Mouse (Mus musculus): ENCODE results near the gene Naif1. TPM values are rescaled to one million over a fixed set of nuclear protein-coding genes. Genes with fewer than 3 reads are reported as not detected.
"Not testable (repeated sequence)": the region's sequence is repeated elsewhere in the genome, so short reads cannot be mapped to it uniquely, and the experiment has no call there.

Gene Naif1
- total RNA-seq, 2 experiments from 2014 or later = 1.8 to 1.9 TPM

DNA sequence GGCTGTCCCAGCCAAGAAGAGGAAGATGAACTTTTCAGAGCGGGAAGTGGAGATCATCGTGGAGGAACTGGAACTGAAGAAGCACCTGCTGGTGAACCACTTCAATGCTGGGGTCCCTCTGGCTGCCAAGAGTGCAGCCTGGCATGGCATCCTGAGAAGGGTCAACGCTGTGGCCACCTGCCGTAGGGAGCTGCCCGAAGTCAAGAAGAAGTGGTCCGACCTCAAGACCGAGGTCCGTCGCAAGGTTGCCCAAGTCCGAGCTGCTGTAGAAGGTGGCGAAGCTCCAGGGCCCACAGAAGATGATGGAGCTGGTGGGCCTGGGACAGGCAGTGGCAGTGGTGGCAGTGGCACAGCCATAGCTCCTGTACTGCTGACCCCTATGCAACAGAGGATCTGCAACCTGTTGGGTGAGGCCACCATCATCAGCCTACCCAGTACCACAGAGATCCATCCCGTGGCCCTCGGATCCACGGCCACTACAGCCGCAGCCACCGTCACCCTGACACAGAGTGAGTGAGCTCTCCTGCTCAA lies 2.2 kb downstream of the Naif1 start:
- intact Hi-C loops (cut with DNase I) = loop anchor here (5.0 kb wide), 1 partner anchor 35 kb away; no protein-coding TSS in a partner anchor
- DNase-seq = no peak

- intact Hi-C loops (cut with DNase I) = loop anchor here (5.0 kb wide), 1 partner anchor 34 kb away; no protein-coding TSS in a partner anchor
- no peak for DNase-seq
These were observed 3.5 kb downstream of the Naif1 start for GRCm38 (mm10) chr2:32453641-32454303.

GRCm38 (mm10) chr2:32454633-32455032 lies 4.4 kb downstream of the Naif1 start:
- no peak for DNase-seq
- intact Hi-C loops (cut with DNase I) = loop anchor here (5.0 kb wide), 1 partner anchor 33 kb away; no protein-coding TSS in a partner anchor

DNA sequence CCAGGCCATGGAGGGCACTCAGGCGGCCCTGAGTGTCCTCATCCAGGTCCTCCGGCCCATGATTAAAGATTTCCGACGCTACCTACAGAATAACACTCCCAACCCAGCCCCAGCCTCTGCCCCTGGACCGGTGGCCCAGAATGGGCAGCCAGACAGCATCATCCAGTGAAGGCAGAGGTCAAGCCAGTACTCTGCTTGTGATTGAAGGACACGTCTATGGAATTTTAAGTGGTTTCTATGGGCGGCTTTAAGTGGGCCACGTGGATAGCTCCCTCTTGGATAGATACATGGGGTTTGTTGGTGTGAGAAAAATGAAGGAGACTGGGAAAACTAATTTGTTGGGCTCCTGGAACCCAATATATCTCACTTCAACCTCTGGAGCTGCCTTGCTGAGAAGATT lies 4.8 kb downstream of the Naif1 start:
- intact Hi-C loops (cut with DNase I) = no loop called here
- DNase-seq = no peak

DNA sequence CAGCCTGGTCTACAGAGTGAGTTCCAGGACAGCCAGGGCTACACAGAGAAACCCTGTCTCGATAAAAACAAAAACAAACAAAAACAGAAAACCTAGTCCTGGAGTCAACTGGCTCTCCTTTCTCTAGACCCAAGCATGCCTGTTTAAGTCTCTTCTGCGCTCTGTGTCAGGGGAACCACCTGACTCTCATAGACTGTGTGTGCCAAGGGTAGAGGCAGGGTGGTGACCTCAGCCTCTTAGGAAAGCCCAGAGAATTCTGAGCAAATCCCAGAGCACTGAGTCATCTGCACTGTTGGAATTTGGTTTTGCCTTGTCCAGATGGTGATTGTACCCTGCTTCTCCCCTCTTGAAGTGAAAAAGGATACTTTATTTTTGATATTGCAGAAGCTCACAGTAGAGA lies 8.0 kb downstream of the Naif1 start:
- intact Hi-C loops (cut with DNase I) = no loop called here

DNA sequence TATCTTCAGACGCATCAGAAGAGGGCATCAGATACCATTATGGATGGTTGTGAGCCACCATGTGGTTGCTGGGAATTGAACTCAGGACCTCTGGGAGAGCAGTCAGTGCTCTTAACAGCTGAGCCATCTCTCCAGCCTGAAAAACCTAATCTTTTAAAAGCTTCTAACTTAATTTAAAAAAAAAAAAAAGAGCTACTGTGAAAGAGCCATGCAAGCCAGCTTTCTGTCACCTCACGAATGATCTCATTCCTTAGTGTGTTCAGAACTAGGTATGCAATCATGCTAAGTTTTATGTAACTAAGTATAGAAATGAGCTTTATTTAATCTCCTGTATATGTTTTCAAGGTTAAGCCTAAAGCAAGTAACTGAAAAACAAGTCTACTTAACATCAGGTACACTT lies 9.4 kb downstream of the Naif1 start:
- no peak for DNase-seq
- intact Hi-C loops (cut with DNase I) = no loop called here

More for the DNA sequence above, 8.0 kb downstream of the Naif1 start:
- peak in 1 of 2 experiments; percentile 35 for DNase-seq

- intact Hi-C loops (cut with DNase I) = no loop called here
These were observed 13.5 kb downstream of the Naif1 start for GRCm38 (mm10) chr2:32463773-32464172.

GRCm38 (mm10) chr2:32464212-32464891 lies 14.1 kb downstream of the Naif1 start:
- intact Hi-C loops (cut with DNase I) = no loop called here
- DNase-seq = no peak

More at GRCm38 (mm10) chr2:32463773-32464172, 13.5 kb downstream of the Naif1 start:
- no peak for DNase-seq

GRCm38 (mm10) chr2:32471001-32471680 lies 20.9 kb downstream of the Naif1 start:
- DNase-seq = no peak
- intact Hi-C loops (cut with DNase I) = loop anchor here (2.0 kb wide), 1 partner anchor 14 kb away; no protein-coding TSS in a partner anchor

DNA sequence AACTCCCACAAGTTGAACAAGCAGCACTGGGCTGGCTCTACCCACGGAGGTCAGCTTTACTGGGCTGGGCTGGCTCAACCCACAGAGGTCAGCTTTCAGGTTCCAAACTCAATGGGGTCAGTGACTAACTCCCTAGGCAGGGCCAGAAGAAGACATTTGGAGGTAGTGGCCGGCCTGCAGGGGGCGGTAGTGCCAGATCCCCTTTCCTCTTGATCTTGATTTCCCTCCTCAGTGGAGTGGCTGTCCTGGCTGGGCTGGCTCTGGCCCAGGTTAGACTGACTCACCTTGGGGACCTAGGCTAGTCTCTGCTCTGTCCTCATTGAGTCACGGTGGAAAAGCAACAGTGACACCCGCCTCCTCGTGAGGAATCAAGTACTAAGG lies 21.4 kb downstream of the Naif1 start:
- DNase-seq = no peak
- intact Hi-C loops (cut with DNase I) = loop anchor here (2.0 kb wide), 1 partner anchor 15 kb away; no protein-coding TSS in a partner anchor

DNA sequence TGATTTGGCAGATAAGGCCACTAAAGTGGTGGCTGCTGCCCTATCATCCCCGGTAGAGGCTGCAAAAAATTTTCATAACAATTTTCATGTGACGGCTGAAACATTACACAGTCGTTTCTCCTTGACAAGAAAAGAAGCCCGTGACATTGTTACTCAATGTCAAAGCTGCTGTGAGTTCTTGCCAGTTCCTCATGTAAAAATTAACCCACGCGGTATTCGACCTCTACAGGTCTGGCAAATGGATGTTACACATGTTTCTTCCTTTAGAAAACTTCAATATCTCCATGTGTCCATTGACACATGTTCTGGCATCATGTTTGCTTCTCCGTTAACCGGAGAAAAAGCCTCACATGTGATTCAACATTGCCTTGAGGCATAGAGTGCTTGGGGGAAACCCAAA lies 25.1 kb downstream of the Naif1 start:
- DNase-seq; intact Hi-C loops (cut with DNase I): not testable (repeated sequence)

GRCm38 (mm10) chr2:32482351-32482750 lies 32.1 kb downstream of the Naif1 start:
- intact Hi-C loops (cut with DNase I) = no loop called here
- no peak for DNase-seq

DNA sequence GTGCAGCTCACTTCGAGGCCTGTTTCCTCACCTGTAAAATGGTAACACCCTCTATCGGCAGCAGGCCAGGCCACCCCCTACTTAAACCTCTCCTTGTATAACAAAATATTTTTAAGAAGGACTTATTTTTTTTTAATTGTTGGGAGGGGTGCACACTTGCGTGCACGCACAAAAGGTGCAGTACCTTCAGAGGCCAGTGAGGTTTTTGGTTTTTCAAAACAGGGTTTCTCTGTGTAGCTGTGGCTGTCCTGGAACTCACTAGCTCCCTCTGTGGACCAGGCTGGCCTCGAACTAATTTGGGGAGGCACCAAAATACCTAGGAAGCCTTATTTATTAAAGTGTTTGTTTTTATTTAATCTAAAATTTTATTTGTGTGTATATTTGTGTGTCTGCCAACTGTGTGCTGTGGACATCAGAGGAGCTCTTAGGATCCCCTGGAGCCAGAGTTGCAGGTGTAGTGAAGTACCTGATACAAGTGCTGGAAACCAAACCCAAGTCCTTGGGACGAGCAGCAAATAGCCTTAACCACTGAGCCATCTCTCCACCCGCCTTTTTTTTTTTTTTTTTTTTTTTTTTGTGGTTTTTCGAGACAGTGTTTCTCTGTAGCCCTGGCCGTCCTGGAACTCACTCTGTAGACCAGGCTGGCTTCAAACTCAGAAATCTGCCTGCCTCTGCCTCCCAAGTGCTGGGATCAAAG lies 33.1 kb downstream of the Naif1 start:
- intact Hi-C loops (cut with DNase I) = no loop called here
- no peak for DNase-seq

- no peak for DNase-seq
- intact Hi-C loops (cut with DNase I) = loop anchor here (5.0 kb wide), 2 partner anchors 33 to 183 kb away; partner anchors contain the start of genes Naif1 and Slc25a25
These were observed 34.7 kb downstream of the Naif1 start for GRCm38 (mm10) chr2:32484933-32485332.

GRCm38 (mm10) chr2:32485751-32486150 lies 35.5 kb downstream of the Naif1 start:
- DNase-seq = no peak
- intact Hi-C loops (cut with DNase I) = loop anchor here (5.0 kb wide), 2 partner anchors 33 to 183 kb away; partner anchors contain the start of genes Naif1 and Slc25a25

DNA sequence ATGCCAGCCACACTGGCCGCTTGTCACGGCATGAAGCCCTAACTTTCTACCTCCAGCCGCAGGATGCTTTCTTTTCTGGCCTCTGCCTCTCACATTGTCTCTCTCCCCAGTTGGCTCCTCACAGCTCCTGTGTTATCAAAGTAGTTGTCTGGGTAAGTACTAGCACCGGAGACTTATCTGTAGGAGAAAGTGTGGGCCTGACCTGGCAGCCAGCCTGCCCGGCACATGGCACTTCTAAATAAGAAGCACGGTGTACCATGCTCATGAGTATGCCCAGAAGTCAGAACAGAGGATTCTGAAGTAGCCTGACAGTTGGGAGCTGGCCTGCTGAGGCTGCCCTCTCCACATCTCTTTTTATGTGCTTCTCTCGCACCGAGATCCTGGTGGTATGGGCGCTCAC lies 35.9 kb downstream of the Naif1 start:
- intact Hi-C loops (cut with DNase I) = loop anchor here (5.0 kb wide), 2 partner anchors 34 to 184 kb away; partner anchors contain the start of genes Naif1 and Slc25a25
- DNase-seq = no peak

DNA sequence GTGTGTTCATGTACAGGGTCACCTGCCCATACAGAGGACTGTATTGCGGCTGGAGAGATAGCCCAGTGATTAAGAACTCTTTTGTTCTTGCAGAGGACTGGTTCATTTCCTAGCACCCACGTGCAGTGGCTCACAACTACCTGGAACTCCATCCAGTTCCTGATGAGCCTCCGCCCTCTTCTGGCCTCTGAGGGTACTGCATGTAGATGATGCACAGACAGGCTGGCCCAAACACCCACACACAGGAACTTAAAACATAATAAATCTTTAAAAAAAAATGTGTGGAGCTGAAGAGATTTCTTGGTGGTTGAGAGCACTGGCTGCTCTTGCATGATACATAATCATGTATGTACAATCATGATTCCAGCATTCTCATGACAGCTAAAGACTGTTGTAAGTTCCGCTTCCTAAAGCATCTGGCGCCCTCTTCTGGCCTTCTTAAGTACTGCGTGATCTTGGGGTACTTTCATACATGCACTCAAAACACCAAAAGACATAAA lies 36.9 kb downstream of the Naif1 start:
- intact Hi-C loops (cut with DNase I) = loop anchor here (5.0 kb wide), 2 partner anchors 35 to 185 kb away; partner anchors contain the start of genes Naif1 and Slc25a25
- DNase-seq = peak; percentile 85 to 87

- intact Hi-C loops (cut with DNase I) = loop anchor here (1.0 to 5.0 kb wide), 4 partner anchors 36 to 186 kb away; partner anchors contain the start of genes Naif1 and Slc25a25
- peak; percentile 72 for DNase-seq
These were observed 38.4 kb downstream of the Naif1 start for GRCm38 (mm10) chr2:32488679-32489078.

- intact Hi-C loops (cut with DNase I); DNase-seq: not testable (repeated sequence)
These were observed 40.5 kb downstream of the Naif1 start for GRCm38 (mm10) chr2:32490730-32491129.

- intact Hi-C loops (cut with DNase I) = no loop called here
- no peak for DNase-seq
These were observed 42.4 kb downstream of the Naif1 start for GRCm38 (mm10) chr2:32492661-32493060.

Measured in gastrocnemius, postnatal 36 days (tissue).